Mouse (Mus musculus): ENCODE measurements around the gene Scnn1g.

The Scnn1g gene

DNA sequence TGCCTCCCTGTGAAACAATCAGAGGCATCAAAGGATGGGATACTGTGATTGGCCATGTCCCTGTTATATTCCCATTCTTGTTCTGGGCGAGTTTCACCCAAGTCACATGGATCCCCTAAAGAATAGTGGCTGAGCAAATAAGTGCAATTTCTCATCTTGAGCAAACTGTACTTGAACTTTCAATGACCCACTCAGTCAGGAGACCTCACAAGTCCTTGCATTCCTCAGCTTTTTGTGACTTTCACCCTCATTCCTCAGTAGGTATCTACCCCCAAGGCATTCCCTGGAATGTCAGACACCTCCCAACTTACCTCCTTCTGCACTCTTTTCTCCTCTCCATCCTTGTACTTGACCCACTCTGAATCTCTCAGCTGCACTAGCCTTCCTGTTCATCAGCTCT lies 44.3 kb downstream of the Scnn1g start:
- no peak for DNase-seq (ENCODE audit: low read depth, low spot score)

DNA sequence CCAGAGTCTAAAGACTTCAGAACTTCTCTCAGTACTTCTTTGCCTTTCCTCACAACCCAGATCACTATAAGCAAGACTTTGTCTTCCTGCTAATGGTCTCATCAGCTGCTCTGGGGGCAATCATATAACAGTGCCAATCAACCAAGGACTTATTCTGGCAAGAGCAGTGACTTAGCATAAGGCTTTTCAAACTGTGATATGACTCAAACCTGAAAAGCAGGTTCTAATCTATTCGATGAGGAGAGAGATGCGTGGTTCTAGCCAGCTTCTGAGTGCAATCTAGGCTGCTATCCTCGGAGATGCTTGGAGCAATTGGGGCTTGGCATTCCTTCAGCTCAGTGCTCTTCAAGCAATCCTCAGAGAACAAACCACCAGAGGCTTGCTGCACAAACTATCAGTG lies 44.7 kb downstream of the Scnn1g start:
- DNase-seq (ENCODE audit: low read depth, low spot score), result no peak

DNA sequence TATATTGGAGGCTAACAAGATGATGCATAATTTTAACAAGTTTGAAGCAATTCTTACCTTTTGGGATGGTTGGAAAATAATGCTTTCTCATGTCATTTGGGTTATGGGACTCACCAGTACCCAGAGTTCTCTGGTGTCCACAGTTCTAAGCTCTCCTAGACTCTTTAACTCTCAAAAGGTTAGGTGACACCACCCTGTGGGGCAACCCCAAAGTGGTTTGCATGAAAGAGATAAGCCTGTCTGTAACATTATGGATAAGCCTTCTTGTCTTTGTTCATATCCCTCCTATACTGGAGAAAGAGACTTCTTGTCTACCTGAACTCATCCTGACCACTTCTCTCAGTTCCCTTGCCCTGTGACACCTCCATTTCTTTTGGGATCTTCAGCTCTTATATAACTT lies 45.1 kb downstream of the Scnn1g start:
- DNase-seq (ENCODE audit: low read depth, low spot score), result no peak

DNA sequence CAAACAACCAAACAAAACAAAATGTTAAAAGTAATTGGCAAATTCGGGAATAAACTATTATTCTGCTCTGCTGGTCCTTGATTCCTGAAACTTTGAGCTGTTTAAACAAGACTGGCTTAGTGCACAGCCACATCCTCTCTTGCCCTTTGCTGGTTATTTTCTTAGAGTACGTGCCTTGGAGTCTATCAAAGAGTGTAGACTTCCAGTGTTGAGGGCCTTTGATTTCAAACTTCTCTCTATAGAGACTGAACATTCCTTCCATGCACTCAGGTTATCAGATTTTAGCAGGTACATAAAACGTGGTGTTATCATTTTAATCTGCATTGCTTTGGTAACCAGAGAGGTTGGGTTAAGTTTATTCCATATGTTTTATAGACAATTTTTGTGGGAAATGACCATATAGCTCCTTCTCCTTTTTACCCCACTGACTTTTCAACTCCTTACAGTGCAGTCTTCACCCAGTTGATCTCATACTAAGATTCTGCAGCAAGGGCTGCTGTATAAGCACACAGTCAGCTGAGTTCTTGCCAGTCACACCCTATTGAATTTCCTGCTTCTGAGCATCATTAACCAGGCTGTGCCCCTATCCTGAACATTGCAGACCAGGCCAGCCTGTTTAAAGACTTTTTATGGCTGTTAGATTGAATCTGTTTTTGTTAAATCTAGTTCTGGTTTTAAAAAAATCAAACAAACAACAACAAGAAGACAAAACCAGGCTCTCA lies 48.1 kb downstream of the Scnn1g start:
- no peak for DNase-seq (ENCODE audit: low read depth, low spot score)

DNA sequence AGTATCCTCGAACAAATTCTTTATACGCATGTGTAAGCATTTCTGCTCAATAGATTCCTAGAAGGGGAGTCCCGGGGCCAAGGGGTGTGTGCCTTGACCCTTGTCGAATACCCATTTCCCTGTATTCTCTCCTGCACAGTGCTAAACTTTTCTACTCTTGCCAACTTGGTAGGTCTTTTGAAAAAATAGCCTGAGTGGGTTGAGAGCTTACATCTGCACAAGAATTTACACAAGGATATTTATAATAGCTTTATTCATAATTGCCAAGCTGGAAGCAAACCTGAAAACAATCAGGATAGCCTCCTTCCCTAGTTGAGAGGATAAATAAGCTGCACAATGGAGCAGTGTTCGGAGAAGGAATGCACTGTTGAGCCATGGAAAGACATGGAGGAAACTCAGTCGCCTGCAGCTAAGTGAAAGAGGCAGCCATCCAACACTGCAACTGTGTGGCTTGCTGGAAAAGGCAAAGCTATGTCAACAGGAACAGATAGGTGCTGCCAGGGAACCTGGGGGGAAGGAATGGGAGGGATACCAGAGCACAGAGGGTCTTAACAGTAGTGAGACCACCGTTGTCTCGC lies 51.5 kb downstream of the Scnn1g start:
- no peak for DNase-seq (ENCODE audit: low read depth, low spot score)

DNA sequence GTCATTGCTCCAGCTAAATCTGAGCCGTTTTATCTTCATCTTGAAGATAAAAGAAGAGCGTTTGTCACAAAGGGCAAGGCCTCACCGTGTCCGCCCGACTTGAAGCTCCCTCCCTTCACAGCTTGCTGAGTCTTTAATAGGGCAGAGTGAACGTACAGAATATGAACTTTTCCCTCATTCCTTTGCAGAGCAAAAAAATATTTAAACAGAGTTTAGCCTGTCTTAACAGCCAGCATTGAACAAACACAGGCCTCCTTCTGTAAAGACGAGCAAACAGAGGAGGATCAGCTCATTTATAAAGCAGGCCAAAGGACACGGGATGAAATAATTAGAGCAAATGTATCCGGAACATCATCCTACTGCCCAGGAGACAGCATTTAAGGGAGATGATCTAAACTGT lies 63.5 kb downstream of the Scnn1g start:
- DNase-seq (ENCODE audit: low read depth, low spot score), result no peak

DNA sequence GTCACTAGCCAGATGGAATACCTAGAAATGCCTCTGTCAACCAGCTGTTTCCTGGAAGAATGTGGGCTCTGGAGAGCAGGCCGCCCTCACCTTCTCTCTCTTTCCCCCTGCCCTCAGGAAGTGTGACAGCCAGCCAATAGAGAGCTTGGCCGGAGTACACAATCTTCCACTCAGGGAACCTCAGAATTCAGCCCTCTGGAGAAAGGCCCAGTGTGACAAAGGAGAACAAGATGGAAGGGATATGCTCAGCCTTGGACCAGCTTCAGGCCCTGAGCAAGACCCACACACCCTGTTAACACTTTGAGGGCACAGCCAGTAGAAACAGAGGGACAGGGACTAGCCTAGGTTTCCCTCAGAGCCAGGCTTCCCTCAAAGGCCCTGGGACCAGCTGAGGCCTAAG lies 68.2 kb downstream of the Scnn1g start:
- peak; percentile 7 for DNase-seq (ENCODE audit: low read depth, low spot score)

DNA sequence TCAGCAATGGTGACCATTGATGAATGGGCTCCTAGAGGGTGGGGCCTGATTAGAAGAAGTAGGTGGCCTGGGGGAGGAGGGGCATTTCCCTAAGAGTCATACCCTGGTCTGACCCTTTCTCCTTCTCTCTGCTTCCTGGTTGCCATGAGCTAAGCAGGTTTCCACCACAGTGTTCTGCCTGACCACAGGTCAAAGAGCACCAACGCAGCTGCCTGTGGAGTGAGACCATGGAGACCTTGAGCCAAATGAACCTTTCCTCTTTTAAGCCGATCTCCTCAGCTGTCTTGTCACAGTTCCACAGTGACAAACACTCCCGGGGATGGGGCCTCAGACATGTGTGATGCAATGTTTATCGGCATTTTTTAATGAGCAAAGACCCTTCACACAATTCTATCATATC lies 68.7 kb downstream of the Scnn1g start:
- DNase-seq (ENCODE audit: low read depth, low spot score), result no peak

DNA sequence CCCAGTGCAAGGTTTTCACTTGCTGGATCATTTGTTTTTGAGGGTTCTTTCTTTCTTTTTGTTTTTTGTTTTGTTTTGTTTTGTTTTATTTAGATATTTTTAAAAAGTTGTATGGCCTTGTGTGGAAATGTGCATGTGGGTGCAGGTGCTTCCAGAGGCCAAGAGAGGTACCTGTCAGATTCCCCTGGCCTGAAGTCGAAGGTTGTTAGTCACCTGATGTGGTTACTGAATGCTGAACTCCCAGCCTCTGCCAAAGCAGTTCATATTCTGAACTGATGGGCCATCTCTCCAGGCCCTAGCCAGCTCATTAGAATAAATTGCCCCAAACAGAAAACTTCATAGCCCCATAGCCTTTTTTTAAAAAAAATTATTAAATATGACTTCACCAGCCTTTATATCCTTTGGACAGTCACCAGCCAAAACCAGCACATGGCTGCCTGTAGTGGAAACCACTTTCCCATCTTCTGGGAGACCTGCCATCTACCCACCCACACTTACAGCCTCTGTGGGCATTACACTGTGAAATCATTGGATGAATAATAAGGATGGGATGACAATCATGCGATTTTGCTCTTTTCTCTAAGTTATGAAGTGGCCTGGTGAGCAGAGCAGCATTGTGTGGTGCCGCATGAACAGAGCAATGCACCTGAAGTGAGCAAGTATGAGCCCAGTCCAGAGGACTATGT lies 71.7 kb downstream of the Scnn1g start:
- no peak for DNase-seq (ENCODE audit: low read depth, low spot score)

DNA sequence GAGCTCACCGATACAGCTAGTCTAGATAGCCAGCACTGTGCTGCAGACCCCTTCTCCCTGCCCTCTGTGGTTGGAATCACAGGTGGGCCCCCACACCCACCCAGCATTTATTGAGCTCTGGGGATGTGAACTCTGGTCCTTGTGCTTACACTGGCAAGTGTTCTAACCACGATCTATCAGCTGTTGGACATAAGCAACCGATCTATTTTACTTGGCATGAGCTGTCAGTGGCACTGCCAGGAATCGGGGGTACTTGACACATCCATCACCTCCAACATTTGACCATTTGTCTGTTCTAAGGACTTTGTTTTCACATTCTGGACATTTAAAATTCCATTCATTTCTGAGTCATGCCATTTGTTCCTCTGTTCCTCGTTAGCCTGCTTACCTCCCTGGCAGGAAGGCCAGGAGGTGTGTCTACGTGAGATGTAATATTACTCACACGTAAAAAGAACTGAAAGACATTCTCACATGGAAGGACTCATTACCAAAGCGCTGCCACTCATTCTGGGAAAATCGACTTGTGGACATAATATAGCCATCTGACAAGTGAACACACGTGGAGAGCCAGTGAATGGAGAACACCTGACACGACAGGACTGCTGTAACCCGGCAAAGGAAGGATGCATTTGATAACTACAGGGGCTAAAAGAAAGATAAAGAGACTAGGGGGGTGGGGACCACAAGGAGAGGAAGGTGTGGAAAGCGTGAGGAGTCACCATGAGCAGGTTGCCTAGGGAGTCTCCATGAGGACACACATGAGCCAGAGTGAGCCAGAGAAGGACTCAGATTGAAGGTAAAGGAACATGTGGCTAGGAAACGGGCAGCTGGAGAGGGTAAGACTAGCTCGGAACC lies 73.7 kb downstream of the Scnn1g start:
- no peak for DNase-seq (ENCODE audit: low read depth, low spot score)
